Mouse (Mus musculus): ENCODE results near the gene Gpx7.
"Not testable (repeated sequence)": the region's sequence is repeated elsewhere in the genome, so short reads cannot be mapped to it uniquely, and the experiment has no call there.

The Gpx7 gene

GRCm38 (mm10) chr4:108388741-108389140, 18.0 kb downstream of the Gpx7 start:
- no peak for DNase-seq

GRCm38 (mm10) chr4:108387681-108388253, 19.0 kb downstream of the Gpx7 start:
- peak; percentile 56 for DNase-seq

GRCm38 (mm10) chr4:108387106-108387505, 19.7 kb downstream of the Gpx7 start:
- no peak for DNase-seq

GRCm38 (mm10) chr4:108386087-108386486, 20.7 kb downstream of the Gpx7 start:
- no peak for DNase-seq

GRCm38 (mm10) chr4:108383183-108383714, 23.5 kb downstream of the Gpx7 start, which contains the start of gene Shisal2a:
Shisal2a (minus strand) TSS chr4:108383349.
- no peak for DNase-seq

- no peak for DNase-seq
Observed at GRCm38 (mm10) chr4:108380146-108380545, 26.6 kb downstream of the Gpx7 start.

- no peak for DNase-seq
Observed at GRCm38 (mm10) chr4:108379476-108379875, 27.3 kb downstream of the Gpx7 start.

GRCm38 (mm10) chr4:108372166-108372565, 34.6 kb downstream of the Gpx7 start:
- DNase-seq: no peak

- DNase-seq: no peak
Observed at GRCm38 (mm10) chr4:108371421-108371820, 35.3 kb downstream of the Gpx7 start.

- DNase-seq: no peak
Observed at GRCm38 (mm10) chr4:108370409-108370808, 36.4 kb downstream of the Gpx7 start.

- no peak for DNase-seq
Observed at GRCm38 (mm10) chr4:108369254-108369653, 37.5 kb downstream of the Gpx7 start.

- DNase-seq: no peak
Observed at GRCm38 (mm10) chr4:108364111-108364476, 42.7 kb downstream of the Gpx7 start.

GRCm38 (mm10) chr4:108363355-108364110, 43.2 kb downstream of the Gpx7 start:
- no peak for DNase-seq

- no peak for DNase-seq
Observed at GRCm38 (mm10) chr4:108362321-108363261, 44.2 kb downstream of the Gpx7 start.

GRCm38 (mm10) chr4:108360136-108361055, 46.4 kb downstream of the Gpx7 start:
- DNase-seq: no peak

GRCm38 (mm10) chr4:108358498-108358897, 48.3 kb downstream of the Gpx7 start:
- DNase-seq: no peak

- DNase-seq: no peak
Observed at GRCm38 (mm10) chr4:108357458-108357857, 49.3 kb downstream of the Gpx7 start.

- DNase-seq: not testable (repeated sequence)
Observed at GRCm38 (mm10) chr4:108353591-108353990, 53.2 kb downstream of the Gpx7 start.

GRCm38 (mm10) chr4:108350819-108351218, 55.9 kb downstream of the Gpx7 start:
- no peak for DNase-seq

All from cerebellum, adult 9-10 months (tissue).